Mouse (Mus musculus) CH12.LX (cell line): ENCODE measurements at regions not wholly inside any gene's neighbourhood (a gene's known extent, or its start where the extent isn't known, plus 50 kb on each side); places are given as distances from the start of the nearest gene placed in this dataset.

ENCODE experiments used
- DNase-seq: peaks from one replicate; pipeline ENCODE4 v3.0.0-alpha.2; 2013; ENCODE audit errors: extremely low read depth
- H3K27ac ChIP-seq: 2 replicates; pipeline ENCODE4 v1.5.1; 2012; ENCODE audit warnings: low read depth, mild to moderate bottlenecking, control low read depth, moderate library complexity; ENCODE audit not compliant: insufficient read depth
- H3K27me3 ChIP-seq: replicated peaks from 2 replicates; pipeline ENCODE3; 2012; ENCODE audit warnings: inconsistent platforms
- H3K36me3 ChIP-seq, 2 experiments: replicated peaks in 1 of 2; 2 replicates each; pipeline versions ENCODE3 to v1.6.1; 2012; ENCODE audit warnings: inconsistent platforms in 1 of 2, low read length in 1 of 2, mild to moderate bottlenecking in 1 of 2, mixed read lengths in 1 of 2, moderate library complexity in 1 of 2; ENCODE audit not compliant: control insufficient read depth in 1 of 2, insufficient read depth in 1 of 2
- H3K4me1 ChIP-seq, 2 experiments: 2 replicates each; pipeline ENCODE4 v1.6.1; 2012; ENCODE audit warnings: inconsistent platforms in 1 of 2, moderate library complexity in 1 of 2; ENCODE audit not compliant: insufficient read depth in 2 of 2, control insufficient read depth in 1 of 2
- H3K4me2 ChIP-seq: 2 replicates; pipeline ENCODE4 v1.6.1; 2012; ENCODE audit warnings: low read depth, mild to moderate bottlenecking, control low read depth; ENCODE audit not compliant: poor library complexity, insufficient read depth, severe bottlenecking
- H3K4me3 ChIP-seq, 3 experiments: fragments of 150-350 bp in 1 of 3; sonication (generic) in 1 of 3; replicated peaks in 1 of 3; 2 replicates each; pipeline versions ENCODE3 to v1.5.1; 2011 to 2012; ENCODE audit warnings: low read depth in 2 of 3, low read length in 2 of 3, mild to moderate bottlenecking in 2 of 3, moderate library complexity in 2 of 3, control low read depth in 1 of 3, improper control_type of control experiment in 1 of 3, inconsistent platforms in 1 of 3, mixed read lengths in 1 of 3; ENCODE audit not compliant: poor library complexity in 1 of 3
- H3K79me2 ChIP-seq: replicated peaks from 2 replicates; pipeline ENCODE4 v1.6.1; 2012; ENCODE audit warnings: mild to moderate bottlenecking, moderate library complexity; ENCODE audit not compliant: control insufficient read depth, poor library complexity, insufficient read depth, severe bottlenecking; ENCODE audit errors: extremely low read depth
- H3K9ac ChIP-seq: 2 replicates; pipeline ENCODE4 v1.6.1; 2012; ENCODE audit warnings: low read depth, mild to moderate bottlenecking, control low read depth, moderate library complexity; ENCODE audit not compliant: insufficient read depth
- H3K9me3 ChIP-seq: replicated peaks from 2 replicates; pipeline ENCODE3; 2012; ENCODE audit warnings: low read length, inconsistent platforms, mixed read lengths
- CHD1 ChIP-seq: IDR thresholded peaks from 2 replicates; pipeline ENCODE4 v1.6.1; 2012; ENCODE audit warnings: low read depth, low read length, improper control_type of control experiment, inconsistent platforms
- CHD2 ChIP-seq: IDR thresholded peaks from 2 replicates; pipeline ENCODE4 v1.6.1; 2011; ENCODE audit warnings: low read length, improper control_type of control experiment
- EP300 ChIP-seq: IDR thresholded peaks from 2 replicates; pipeline ENCODE4 v1.6.1; 2011; ENCODE audit warnings: low read length, improper control_type of control experiment
- ETS1 ChIP-seq: conservative IDR thresholded peaks from 2 replicates; pipeline ENCODE4 v1.6.1; 2012; ENCODE audit warnings: low read depth, mild to moderate bottlenecking, inconsistent platforms, low read length, improper control_type of control experiment, moderate library complexity
- JUN ChIP-seq: IDR thresholded peaks from 2 replicates; pipeline ENCODE4 v1.6.1; 2011; ENCODE audit warnings: low read depth, mild to moderate bottlenecking, low read length, improper control_type of control experiment, moderate library complexity; ENCODE audit not compliant: insufficient read depth
- KAT2A ChIP-seq: IDR thresholded peaks from 2 replicates; pipeline ENCODE4 v1.6.1; 2012; ENCODE audit warnings: low read length, improper control_type of control experiment, inconsistent platforms; ENCODE audit not compliant: insufficient replicate concordance
- MAFK ChIP-seq: IDR thresholded peaks from 2 replicates; pipeline ENCODE4 v1.6.1; 2011; ENCODE audit warnings: low read length, improper control_type of control experiment; ENCODE audit not compliant: insufficient replicate concordance
- MAX ChIP-seq: IDR thresholded peaks from 2 replicates; pipeline ENCODE4 v1.6.1; 2011; ENCODE audit warnings: low read length, improper control_type of control experiment
- MXI1 ChIP-seq: IDR thresholded peaks from 2 replicates; pipeline ENCODE4 v1.6.1; 2011; ENCODE audit warnings: mild to moderate bottlenecking, low read depth, low read length, improper control_type of control experiment
- MYC ChIP-seq: IDR thresholded peaks from 2 replicates; pipeline ENCODE4 v1.6.1; 2011; ENCODE audit warnings: low read depth, mild to moderate bottlenecking, improper control_type of control experiment, low read length
- PAX5 ChIP-seq: IDR thresholded peaks from 2 replicates; pipeline ENCODE4 v1.6.1; 2012; ENCODE audit warnings: low read length, inconsistent platforms, mixed read lengths
- POLR2A ChIP-seq: IDR thresholded peaks from 2 replicates; pipeline ENCODE4 v1.6.1; 2011; ENCODE audit warnings: low read depth, mild to moderate bottlenecking, improper control_type of control experiment, low read length
- POLR2AphosphoS2 ChIP-seq: IDR thresholded peaks from 2 replicates; pipeline ENCODE4 v1.6.1; 2011; ENCODE audit warnings: low read depth, low read length, improper control_type of control experiment
- RAD21 ChIP-seq: IDR thresholded peaks from 2 replicates; pipeline ENCODE4 v1.6.1; 2011; ENCODE audit warnings: low read depth, mild to moderate bottlenecking, low read length, improper control_type of control experiment, moderate library complexity
- SIN3A ChIP-seq: IDR thresholded peaks from 2 replicates; pipeline ENCODE4 v1.6.1; 2012; ENCODE audit warnings: low read length, improper control_type of control experiment, inconsistent platforms
- SMC3 ChIP-seq: IDR thresholded peaks from 2 replicates; pipeline ENCODE4 v1.6.1; 2011; ENCODE audit warnings: low read depth, low read length, improper control_type of control experiment
- TBP ChIP-seq: conservative IDR thresholded peaks from 2 replicates; pipeline ENCODE4 v1.6.1; 2011; ENCODE audit warnings: low read depth, low read length, improper control_type of control experiment
- USF2 ChIP-seq: conservative IDR thresholded peaks from 2 replicates; pipeline ENCODE4 v1.6.1; 2011; ENCODE audit warnings: low read depth, low read length, improper control_type of control experiment
- ZNF384 ChIP-seq: IDR thresholded peaks from 2 replicates; pipeline ENCODE4 v1.6.1; 2012; ENCODE audit warnings: low read depth, low read length, improper control_type of control experiment, inconsistent platforms
- dilution Hi-C: fragments of 300-500 bp; cut with MboI; formaldehyde crosslinking; loops from 2 replicates; pipeline ENCODE4 v1.14.3; 2020; ENCODE audit warnings: low sequenced_read_pairs; ENCODE audit not compliant: extremely low pct_unique_long_range_greater_than_20kb, extremely low pct_ligation_motif_present
- in situ Hi-C: fragments of 300-500 bp; cut with MboI; formaldehyde crosslinking; loops from 3 replicates; pipeline ENCODE4 v1.14.3; 2019; ENCODE audit warnings: low sequenced_read_pairs, low pct_ligation_motif_present, low pct_unique_long_range_greater_than_20kb, mixed read lengths

DNA sequence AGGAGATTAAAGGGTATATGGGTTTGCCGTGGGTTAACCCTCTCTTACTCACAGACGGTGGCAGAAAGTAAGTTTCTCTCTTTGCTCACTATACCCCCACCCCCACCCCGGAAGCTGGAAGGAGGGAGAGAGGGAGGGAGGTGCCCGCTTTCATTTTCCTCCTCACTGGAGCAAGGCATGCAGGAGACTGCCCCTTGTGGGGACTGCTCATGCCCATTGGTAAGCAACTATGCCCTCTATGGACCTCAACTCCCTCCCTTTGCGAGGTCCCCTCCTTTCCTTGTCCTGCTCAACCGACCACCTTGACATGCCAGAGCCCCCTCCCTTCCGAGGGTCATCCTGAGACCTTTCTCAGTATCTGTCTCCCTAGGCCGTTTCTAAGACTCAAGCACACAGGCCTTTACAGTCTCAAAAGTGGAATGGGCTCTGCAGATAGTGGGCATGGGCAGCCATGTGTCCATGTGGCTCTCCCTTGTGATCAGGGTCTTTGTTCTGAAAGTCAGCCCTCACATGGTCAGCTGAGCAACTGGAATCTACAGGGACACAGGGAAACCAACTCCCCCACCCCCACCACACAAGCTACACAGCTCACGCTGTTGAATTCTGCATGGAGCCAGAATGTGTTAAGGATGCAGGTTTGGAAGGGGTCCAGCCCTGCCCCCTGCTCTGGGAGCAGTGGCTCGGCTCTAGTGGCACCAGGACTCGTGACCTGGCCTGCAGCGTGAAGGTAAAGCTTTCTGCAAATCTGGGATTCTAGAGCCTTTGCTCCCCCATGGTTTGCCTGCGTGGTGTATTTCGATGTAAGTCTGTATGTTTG, 116.8 kb upstream of the A530016L24Rik start:
- H3K27me3 ChIP-seq = peaks cover 97% of the 10 kb centered on the region
- no peak overlapping the region for H3K4me2 ChIP-seq
- in situ Hi-C loops (no loop called here), dilution Hi-C loops (no loop called here)
- no peaks in the 10 kb centered on the region for H3K79me2 ChIP-seq
- DNase-seq = no peak
- no peaks in the 10 kb centered on the region for H3K36me3 ChIP-seq
- TF ChIP-seq MYC = no peak
- no peak for TF ChIP-seq ZNF384
- TF ChIP-seq PAX5 = no peak
- TF ChIP-seq USF2 = no peak
- no peak for TF ChIP-seq JUN
- no peak for TF ChIP-seq SIN3A
- TF ChIP-seq CHD1 = no peak
- no peak for TF ChIP-seq RAD21
- no peak for TF ChIP-seq POLR2AphosphoS2
- TF ChIP-seq, all 38 proteins: peak for 0
- H3K9me3 ChIP-seq = no peaks in the 10 kb centered on the region
- H3K4me3 ChIP-seq = no peak overlapping the region
- no peak overlapping the region for H3K27ac ChIP-seq
- H3K4me1 ChIP-seq = peaks cover 0 to 4% of the 10 kb centered on the region in 2 experiments; a peak in 1 of 4 replicates
- no peak overlapping the region for H3K9ac ChIP-seq

DNA sequence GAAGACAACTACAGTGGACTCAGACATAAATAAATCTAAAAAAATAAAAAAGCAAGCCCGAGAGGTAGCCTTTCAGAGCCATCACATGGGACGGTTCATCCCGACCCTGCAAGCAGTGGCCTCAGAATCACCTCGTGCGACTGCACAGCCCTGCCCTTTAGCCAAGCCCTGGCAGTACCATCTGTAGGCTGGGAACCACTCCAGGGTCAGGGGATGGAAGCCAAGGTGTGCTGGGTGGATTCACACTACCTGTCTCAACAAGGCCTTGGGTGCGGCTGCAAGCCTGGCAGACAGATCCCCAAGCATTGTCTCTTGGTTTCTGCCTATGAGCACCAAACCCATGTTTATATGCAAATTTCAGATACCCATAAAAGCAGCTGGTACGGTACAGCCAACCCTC, 115.3 kb upstream of the A530016L24Rik start:
- H3K4me2 ChIP-seq = no peak overlapping the region
- DNase-seq = no peak
- dilution Hi-C loops (no loop called here), in situ Hi-C loops (no loop called here)
- H3K36me3 ChIP-seq = no peaks in the 10 kb centered on the region
- H3K9me3 ChIP-seq = no peaks in the 10 kb centered on the region
- no peak overlapping the region for H3K27ac ChIP-seq
- H3K4me3 ChIP-seq = no peak overlapping the region
- no peaks in the 10 kb centered on the region for H3K79me2 ChIP-seq
- H3K27me3 ChIP-seq = peaks cover 98% of the 10 kb centered on the region
- H3K9ac ChIP-seq = no peak overlapping the region
- TF ChIP-seq CHD2 = no peak
- no peak for TF ChIP-seq USF2
- TF ChIP-seq SMC3 = no peak
- no peak for TF ChIP-seq MXI1
- no peak for TF ChIP-seq TBP
- no peak for TF ChIP-seq POLR2A
- no peak for TF ChIP-seq MAX
- no peak for TF ChIP-seq MAFK
- no peak for TF ChIP-seq MYC
- no peak for TF ChIP-seq ETS1
- TF ChIP-seq KAT2A = no peak
- TF ChIP-seq POLR2AphosphoS2 = no peak
- TF ChIP-seq RAD21 = no peak
- TF ChIP-seq EP300 = no peak
- peaks cover 0 to 4% of the 10 kb centered on the region in 2 experiments; a peak in 1 of 4 replicates for H3K4me1 ChIP-seq
